9 mouse cellular contexts compared by ENCODE assay signal in genomic region chr10:119055199-119055785, GRCm38 (mm10).
A peak's percentile ranks its signal among the peaks of the same experiment; 100 is the strongest.
DNase-seq lines count a peak whose midpoint lies in the region; ATAC-seq and TF ChIP-seq lines count a peak whose summit lies in the region.
"Had no signal": no experiment of that assay in that cellular context is flagged by ENCODE, and none has a peak within 500 bp of the region (broad histone marks: within the 10 kb centered on the region; RNA-seq: fewer than 3 reads in every experiment).

No protein-coding gene starts in this region.

- DNase-seq in forebrain, embryonic 10.5 days (ENCODE audit: extremely low spot score, low spot score): no peak
- peak; percentile 60 for DNase-seq in Muller cell, postnatal 12 days (ENCODE audit: inconsistent ontology term)
- DNase-seq in cerebellum, postnatal 4 days (ENCODE audit: low spot score in 2 of 2): peak; percentile 36 to 71
- peak; percentile 51 to 66 for DNase-seq in left cerebral cortex, adult 2 months (ENCODE audit: extremely low spot score in 1 of 2, low spot score in 2 of 2)
- peak; percentile 47 for DNase-seq in ovary, adult 18-20 months (ENCODE audit: low spot score)

- no peaks in the 10 kb centered on the region for H3K9me3 ChIP-seq in forebrain, embryonic 13.5 days (replicated peaks)
- no peaks in the 10 kb centered on the region for H3K9me3 ChIP-seq in forebrain, embryonic 10.5 days

- no peaks in the 10 kb centered on the region for H3K36me3 ChIP-seq in forebrain, embryonic 13.5 days (ENCODE audit: poor library complexity, severe bottlenecking)
- H3K36me3 ChIP-seq in forebrain, embryonic 10.5 days (replicated peaks): no peaks in the 10 kb centered on the region

- peak overlapping the region; percentile 5; the same call in 1 of the 2 replicates for H3K4me2 ChIP-seq in forebrain, embryonic 13.5 days

- peak; percentile 74 for ATAC-seq in forebrain, embryonic 13.5 days
- peak; percentile 57 for ATAC-seq in granulocyte monocyte progenitor cell, adult 5-6 weeks (replicated peaks; ENCODE audit: poor library complexity, severe bottlenecking)
- no peak for ATAC-seq in megakaryocyte-erythroid progenitor cell, adult 5-6 weeks (replicated peaks; ENCODE audit: low FRiP score, low TSS enrichment, poor library complexity, severe bottlenecking)

- H3K4me3 ChIP-seq in forebrain, embryonic 13.5 days: no peak overlapping the region
- no peak overlapping the region for H3K4me3 ChIP-seq in forebrain, embryonic 10.5 days
- no peak overlapping the region for H3K4me3 ChIP-seq in left cerebral cortex, adult 2 months
- H3K4me3 ChIP-seq: erythroblast, embryonic 14.5 days had no signal

- H3K27ac ChIP-seq in forebrain, embryonic 13.5 days: peak overlapping the region; percentile 58
- H3K27ac ChIP-seq in forebrain, embryonic 10.5 days: no peak overlapping the region
- no peak overlapping the region for H3K27ac ChIP-seq in left cerebral cortex, adult 2 months

- H3K9ac ChIP-seq in forebrain, embryonic 13.5 days: no peak overlapping the region

- H3K27me3 ChIP-seq in forebrain, embryonic 13.5 days: no peaks in the 10 kb centered on the region
- H3K27me3 ChIP-seq in forebrain, embryonic 10.5 days (ENCODE audit: poor library complexity, severe bottlenecking): no peaks in the 10 kb centered on the region

- H3K4me1 ChIP-seq in forebrain, embryonic 13.5 days: peaks cover 25% of the 10 kb centered on the region
- H3K4me1 ChIP-seq in forebrain, embryonic 10.5 days: peaks cover 15% of the 10 kb centered on the region

- TF ChIP-seq CTCF in left cerebral cortex, adult 2 months (IDR thresholded peaks at IDR 0.05): no peak

- intact Hi-C loops in left cerebral cortex, adult 2 months (cut with DNase I): loop anchor here (5.0 kb wide), 1 partner anchor 188 kb away; no protein-coding TSS in a partner anchor

- 45% methylated on average over 13 of the region's 13 CpGs for WGBS in forebrain, embryonic 13.5 days
- 86% methylated on average over 13 of the region's 13 CpGs for WGBS in forebrain, embryonic 10.5 days
